Mouse (Mus musculus) kidney, postnatal 0 days (tissue): ENCODE results near the gene Tirap. TPM values are rescaled to one million over a fixed set of nuclear protein-coding genes. Genes with fewer than 3 reads are reported as not detected.
A peak's percentile ranks its signal among the peaks of the same experiment; 100 is the strongest.

Experiments
- ATAC-seq: fragments of 200-750 bp; cut with Nextera tagmentation; replicated peaks from 2 replicates; pipeline ENCODE4 v1.8.0; 2017; ENCODE audit warnings: low read depth, moderate number of reproducible peaks, moderate TSS enrichment, moderate library complexity; ENCODE audit not compliant: low FRiP score
- DNase-seq: peaks from one replicate; pipeline ENCODE4 v3.0.0-alpha.2; 2016; ENCODE audit warnings: low spot score
- H3K27ac ChIP-seq: fragments of 300-500 bp; sonication (generic); 2 replicates; pipeline ENCODE4 v1.5.1; 2014; ENCODE audit warnings: mild to moderate bottlenecking
- H3K27me3 ChIP-seq: fragments of 300-500 bp; sonication (generic); 2 replicates; pipeline ENCODE4 v1.6.1; 2014; ENCODE audit warnings: low read length, mixed read lengths; ENCODE audit not compliant: insufficient read depth
- H3K36me3 ChIP-seq: fragments of 300-500 bp; sonication (generic); 2 replicates; pipeline ENCODE4 v1.6.1; 2014; ENCODE audit warnings: low read length, mixed read lengths; ENCODE audit not compliant: insufficient read depth
- H3K4me1 ChIP-seq: fragments of 300-500 bp; sonication (generic); replicated peaks from 2 replicates; pipeline ENCODE4 v1.6.1; 2014; ENCODE audit warnings: antibody characterized with exemption, low read length, mixed read lengths; ENCODE audit not compliant: insufficient read depth
- H3K4me2 ChIP-seq: fragments of 300-500 bp; sonication (generic); 2 replicates; pipeline ENCODE4 v1.6.1; 2014; ENCODE audit warnings: mild to moderate bottlenecking, low read length, moderate library complexity, mixed read lengths
- H3K4me3 ChIP-seq: fragments of 300-500 bp; sonication (generic); replicated peaks from 2 replicates; pipeline ENCODE4 v1.5.1; 2014; ENCODE audit warnings: low read depth, low read length
- H3K9ac ChIP-seq: fragments of 300-500 bp; sonication (generic); 2 replicates; pipeline ENCODE4 v1.6.1; 2014; ENCODE audit warnings: low read depth, low read length
- H3K9me3 ChIP-seq: fragments of 300-500 bp; sonication (generic); replicated peaks from 2 replicates; pipeline ENCODE4 v1.6.1; 2016; ENCODE audit warnings: low read length, inconsistent platforms, mixed read lengths
- CTCF ChIP-seq: IDR thresholded peaks from 2 replicates; pipeline ENCODE4 v1.5.1; 2016; ENCODE audit warnings: antibody characterized with exemption, low read depth, mild to moderate bottlenecking, moderate library complexity
- WGBS: fragments of 180-500 bp; shearing (Covaris S2); extraction: QIAGEN DNeasy Blood & Tissue Kit; methylation state at CpG from one replicate; pipeline ENCODE4 v1.1.7; 2014; 5-methylcytosine and 5-hydroxymethylcytosine counted together
- polyA plus RNA-seq: library from polyadenylated mRNA; unstranded; fragments of >200 nt; fragmentation: Nextera tagmentation; extraction: Ambion mirVana; gene quantifications from 2 replicates; pipeline ENCODE4 v1.2.1, GENCODE M21; 2015

The Tirap gene
- polyA plus RNA-seq, 1 experiment from 2014 or later, result 7.4 TPM

- H3K9ac ChIP-seq, result no peak overlapping the region
- 91% methylated on average over 3 of the region's 3 CpGs for WGBS
- ATAC-seq (no peak), DNase-seq (no peak)
- H3K9me3 ChIP-seq, result no peaks in the 10 kb centered on the region
- no peak overlapping the region for H3K4me3 ChIP-seq
- H3K4me2 ChIP-seq, result no peak overlapping the region
- H3K27ac ChIP-seq, result no peak overlapping the region
- no peak for TF ChIP-seq CTCF
- peaks cover 5% of the 10 kb centered on the region; the same call in 1 of the 2 replicates for H3K36me3 ChIP-seq
- H3K27me3 ChIP-seq, result no peaks in the 10 kb centered on the region
- no peaks in the 10 kb centered on the region for H3K4me1 ChIP-seq
These were observed 6.0 kb downstream of the Tirap start for GRCm38 (mm10) chr9:35194048-35194447.

- H3K9me3 ChIP-seq, result no peaks in the 10 kb centered on the region
- TF ChIP-seq CTCF, result no peak
- WGBS, result 86% methylated on average over 11 of the region's 11 CpGs
- H3K4me2 ChIP-seq, result no peak overlapping the region
- peaks cover 14% of the 10 kb centered on the region for H3K36me3 ChIP-seq
- H3K27ac ChIP-seq, result no peak overlapping the region
- ATAC-seq (no peak), DNase-seq (no peak)
- no peak overlapping the region for H3K4me3 ChIP-seq
- H3K9ac ChIP-seq, result no peak overlapping the region
- no peaks in the 10 kb centered on the region for H3K4me1 ChIP-seq
- H3K27me3 ChIP-seq, result no peaks in the 10 kb centered on the region
These were observed 7.0 kb downstream of the Tirap start for GRCm38 (mm10) chr9:35192983-35193542.

GRCm38 (mm10) chr9:35188700-35189099 lies 11.4 kb downstream of the Tirap start:
- ATAC-seq, result no peak
- peak; percentile 11 for DNase-seq
- Histone ChIP-seq H3K9ac (no peak overlapping the region), H3K36me3 (peaks cover 22% of the 10 kb centered on the region), H3K4me1 (no peaks in the 10 kb centered on the region), H3K27ac (no peak overlapping the region), H3K27me3 (no peaks in the 10 kb centered on the region), H3K4me2 (no peak overlapping the region), H3K4me3 (no peak overlapping the region), H3K9me3 (no peaks in the 10 kb centered on the region)
- TF ChIP-seq CTCF, result no peak
- 75% methylated on average over 22 of the region's 22 CpGs for WGBS

DNA sequence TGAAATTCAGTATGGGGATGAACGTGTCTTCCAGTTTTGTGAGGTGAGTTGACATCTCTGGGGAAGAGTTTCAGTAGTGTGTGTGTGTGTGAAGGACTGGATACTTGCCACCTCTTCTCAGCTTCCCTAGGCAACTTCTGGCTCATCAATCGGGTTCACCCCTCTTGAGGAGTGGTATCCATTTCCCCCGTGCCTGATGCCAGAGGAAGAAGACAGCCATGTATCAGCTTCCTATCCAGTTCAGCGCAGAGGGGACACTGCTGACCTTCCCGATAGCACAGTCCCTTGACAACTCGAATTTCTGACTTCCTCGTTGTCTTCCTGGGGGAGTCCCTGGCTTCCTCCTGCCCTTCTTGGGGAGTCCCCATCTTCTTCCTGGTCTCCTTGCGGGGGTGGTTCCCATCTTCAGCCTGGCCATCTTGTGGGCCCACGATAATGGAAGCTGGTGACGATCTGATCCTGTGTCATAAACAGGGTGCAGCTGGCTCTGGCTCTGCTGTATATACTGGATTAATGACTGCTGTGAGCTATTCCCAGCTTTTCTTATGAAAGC lies 12.7 kb downstream of the Tirap start:
- H3K27ac ChIP-seq, result no peak overlapping the region
- no peak overlapping the region for H3K4me3 ChIP-seq
- no peak for TF ChIP-seq CTCF
- no peaks in the 10 kb centered on the region for H3K4me1 ChIP-seq
- no peak for ATAC-seq
- H3K4me2 ChIP-seq, result no peak overlapping the region
- H3K9me3 ChIP-seq, result no peaks in the 10 kb centered on the region
- peaks cover 22% of the 10 kb centered on the region for H3K36me3 ChIP-seq
- WGBS, result 76% methylated on average over 10 of the region's 10 CpGs
- H3K27me3 ChIP-seq, result no peaks in the 10 kb centered on the region
- H3K9ac ChIP-seq, result no peak overlapping the region
- no peak for DNase-seq

GRCm38 (mm10) chr9:35186430-35186829 lies 13.7 kb downstream of the Tirap start:
- no peaks in the 10 kb centered on the region for H3K27me3 ChIP-seq
- no peaks in the 10 kb centered on the region for H3K4me1 ChIP-seq
- TF ChIP-seq CTCF, result no peak
- no peak overlapping the region for H3K27ac ChIP-seq
- 76% methylated on average over 4 of the region's 4 CpGs for WGBS
- peaks cover 22% of the 10 kb centered on the region for H3K36me3 ChIP-seq
- DNase-seq (no peak), ATAC-seq (no peak)
- no peak overlapping the region for H3K4me2 ChIP-seq
- no peak overlapping the region for H3K9ac ChIP-seq
- H3K4me3 ChIP-seq, result no peak overlapping the region
- H3K9me3 ChIP-seq, result no peaks in the 10 kb centered on the region

GRCm38 (mm10) chr9:35183359-35183758 lies 16.7 kb downstream of the Tirap start:
- Histone ChIP-seq H3K9ac (no peak overlapping the region), H3K36me3 (peaks cover 10% of the 10 kb centered on the region), H3K4me2 (no peak overlapping the region), H3K27ac (no peak overlapping the region), H3K4me1 (no peaks in the 10 kb centered on the region), H3K4me3 (no peak overlapping the region), H3K9me3 (no peaks in the 10 kb centered on the region), H3K27me3 (no peaks in the 10 kb centered on the region)
- TF ChIP-seq CTCF, result no peak
- ATAC-seq (no peak), DNase-seq (peak; percentile 7)
- 43% methylated on average over 5 of the region's 5 CpGs for WGBS

GRCm38 (mm10) chr9:35182832-35183231 lies 17.3 kb downstream of the Tirap start:
- H3K27me3 ChIP-seq, result no peaks in the 10 kb centered on the region
- H3K36me3 ChIP-seq, result peaks cover 8% of the 10 kb centered on the region
- no peak for ATAC-seq
- no peak overlapping the region for H3K9ac ChIP-seq
- no peak for DNase-seq
- no peaks in the 10 kb centered on the region for H3K9me3 ChIP-seq
- H3K4me3 ChIP-seq, result no peak overlapping the region
- no peak for TF ChIP-seq CTCF
- no peak overlapping the region for H3K4me2 ChIP-seq
- no peaks in the 10 kb centered on the region for H3K4me1 ChIP-seq
- no peak overlapping the region for H3K27ac ChIP-seq
- 73% methylated on average over 2 of the region's 2 CpGs for WGBS
